Mouse (Mus musculus): ENCODE results near the gene Ccser1. TPM values are rescaled to one million over a fixed set of nuclear protein-coding genes. Genes with fewer than 3 reads are reported as not detected.

The Ccser1 gene
- polyA plus RNA-seq, 1 experiment from 2014 or later, result 10.8 TPM

- WGBS, result 75% methylated on average over 6 of the region's 6 CpGs
- Histone ChIP-seq H3K27me3 (ENCODE audit: control insufficient read depth, insufficient read depth, low read length) (no peaks in the 10 kb centered on the region), H3K9ac (ENCODE audit: low read length) (no peak overlapping the region), H3K36me3 (ENCODE audit: control insufficient read depth, insufficient read depth, low read length) (no peaks in the 10 kb centered on the region), H3K4me2 (ENCODE audit: low read depth, severe bottlenecking) (no peak overlapping the region), H3K9me3 (ENCODE audit: control insufficient read depth, low read length) (no peaks in the 10 kb centered on the region), H3K4me1 (ENCODE audit: control insufficient read depth, insufficient read depth, low read length) (no peaks in the 10 kb centered on the region), H3K27ac (replicated peaks; ENCODE audit: low read depth, low read length) (no peak overlapping the region), H3K4me3 (ENCODE audit: low read depth, low read length) (no peak overlapping the region)
- DNase-seq (ENCODE audit: low spot score) (no peak), ATAC-seq (ENCODE audit: insufficient number of reproducible peaks, low FRiP score, low TSS enrichment, low read depth) (no peak)
These were observed 982.5 kb downstream of the Ccser1 start for GRCm38 (mm10) chr6:62162596-62162995.

GRCm38 (mm10) chr6:62163826-62164225, 983.7 kb downstream of the Ccser1 start:
- no peak overlapping the region for H3K27ac ChIP-seq (replicated peaks; ENCODE audit: low read depth, low read length)
- no peaks in the 10 kb centered on the region for H3K9me3 ChIP-seq (ENCODE audit: control insufficient read depth, low read length)
- no peak overlapping the region for H3K4me3 ChIP-seq (ENCODE audit: low read depth, low read length)
- H3K27me3 ChIP-seq (ENCODE audit: control insufficient read depth, insufficient read depth, low read length), result no peaks in the 10 kb centered on the region
- ATAC-seq (ENCODE audit: insufficient number of reproducible peaks, low FRiP score, low TSS enrichment, low read depth) (no peak), DNase-seq (ENCODE audit: low spot score) (no peak)
- no peaks in the 10 kb centered on the region for H3K36me3 ChIP-seq (ENCODE audit: control insufficient read depth, insufficient read depth, low read length)
- H3K9ac ChIP-seq (ENCODE audit: low read length), result no peak overlapping the region
- H3K4me1 ChIP-seq (ENCODE audit: control insufficient read depth, insufficient read depth, low read length), result no peaks in the 10 kb centered on the region
- 48% methylated on average over 3 of the region's 3 CpGs for WGBS
- H3K4me2 ChIP-seq (ENCODE audit: low read depth, severe bottlenecking), result no peak overlapping the region

- 93% methylated on average over 6 of the region's 6 CpGs for WGBS
- Histone ChIP-seq H3K4me3 (ENCODE audit: low read depth, low read length) (no peak overlapping the region), H3K4me2 (ENCODE audit: low read depth, severe bottlenecking) (no peak overlapping the region), H3K9ac (ENCODE audit: low read length) (no peak overlapping the region), H3K9me3 (ENCODE audit: control insufficient read depth, low read length) (no peaks in the 10 kb centered on the region), H3K36me3 (ENCODE audit: control insufficient read depth, insufficient read depth, low read length) (no peaks in the 10 kb centered on the region), H3K27ac (replicated peaks; ENCODE audit: low read depth, low read length) (no peak overlapping the region), H3K27me3 (ENCODE audit: control insufficient read depth, insufficient read depth, low read length) (no peaks in the 10 kb centered on the region), H3K4me1 (ENCODE audit: control insufficient read depth, insufficient read depth, low read length) (no peaks in the 10 kb centered on the region)
- ATAC-seq (ENCODE audit: insufficient number of reproducible peaks, low FRiP score, low TSS enrichment, low read depth) (no peak), DNase-seq (ENCODE audit: low spot score) (no peak)
These were observed 1016.5 kb downstream of the Ccser1 start for GRCm38 (mm10) chr6:62196496-62197188.

GRCm38 (mm10) chr6:62198768-62199167, 1018.6 kb downstream of the Ccser1 start:
- no peaks in the 10 kb centered on the region for H3K27me3 ChIP-seq (ENCODE audit: control insufficient read depth, insufficient read depth, low read length)
- no peak for ATAC-seq (ENCODE audit: insufficient number of reproducible peaks, low FRiP score, low TSS enrichment, low read depth)
- no peaks in the 10 kb centered on the region for H3K4me1 ChIP-seq (ENCODE audit: control insufficient read depth, insufficient read depth, low read length)
- H3K27ac ChIP-seq (replicated peaks; ENCODE audit: low read depth, low read length), result no peak overlapping the region
- 85% methylated on average over 6 of the region's 6 CpGs for WGBS
- H3K36me3 ChIP-seq (ENCODE audit: control insufficient read depth, insufficient read depth, low read length), result no peaks in the 10 kb centered on the region
- no peak for DNase-seq (ENCODE audit: low spot score)
- H3K9ac ChIP-seq (ENCODE audit: low read length), result no peak overlapping the region
- H3K9me3 ChIP-seq (ENCODE audit: control insufficient read depth, low read length), result no peaks in the 10 kb centered on the region
- H3K4me3 ChIP-seq (ENCODE audit: low read depth, low read length), result no peak overlapping the region
- no peak overlapping the region for H3K4me2 ChIP-seq (ENCODE audit: low read depth, severe bottlenecking)

- ATAC-seq (ENCODE audit: insufficient number of reproducible peaks, low FRiP score, low TSS enrichment, low read depth), result no peak
- H3K36me3 ChIP-seq (ENCODE audit: control insufficient read depth, insufficient read depth, low read length), result no peaks in the 10 kb centered on the region
These were observed 1024.9 kb downstream of the Ccser1 start for GRCm38 (mm10) chr6:62205013-62205412.

GRCm38 (mm10) chr6:62221856-62222255, 1041.7 kb downstream of the Ccser1 start:
- H3K9me3 ChIP-seq (ENCODE audit: control insufficient read depth, low read length), result no peaks in the 10 kb centered on the region
- H3K4me2 ChIP-seq (ENCODE audit: low read depth, severe bottlenecking), result no peak overlapping the region
- H3K27ac ChIP-seq (replicated peaks; ENCODE audit: low read depth, low read length), result no peak overlapping the region
- DNase-seq (ENCODE audit: low spot score) (no peak), ATAC-seq (ENCODE audit: insufficient number of reproducible peaks, low FRiP score, low TSS enrichment, low read depth) (no peak)
- no peaks in the 10 kb centered on the region for H3K4me1 ChIP-seq (ENCODE audit: control insufficient read depth, insufficient read depth, low read length)
- no peak overlapping the region for H3K9ac ChIP-seq (ENCODE audit: low read length)
- H3K27me3 ChIP-seq (ENCODE audit: control insufficient read depth, insufficient read depth, low read length), result no peaks in the 10 kb centered on the region
- H3K4me3 ChIP-seq (ENCODE audit: low read depth, low read length), result no peak overlapping the region
- WGBS, result 59% methylated on average over 1 of the region's 1 CpGs
- H3K36me3 ChIP-seq (ENCODE audit: control insufficient read depth, insufficient read depth, low read length), result no peaks in the 10 kb centered on the region

More at GRCm38 (mm10) chr6:62205013-62205412, 1024.9 kb downstream of the Ccser1 start:
- Histone ChIP-seq H3K27ac (replicated peaks; ENCODE audit: low read depth, low read length) (no peak overlapping the region), H3K27me3 (ENCODE audit: control insufficient read depth, insufficient read depth, low read length) (no peaks in the 10 kb centered on the region), H3K4me1 (ENCODE audit: control insufficient read depth, insufficient read depth, low read length) (no peaks in the 10 kb centered on the region), H3K4me3 (ENCODE audit: low read depth, low read length) (no peak overlapping the region), H3K4me2 (ENCODE audit: low read depth, severe bottlenecking) (no peak overlapping the region), H3K9ac (ENCODE audit: low read length) (no peak overlapping the region), H3K9me3 (ENCODE audit: control insufficient read depth, low read length) (no peaks in the 10 kb centered on the region)
- no peak for DNase-seq (ENCODE audit: low spot score)
- WGBS, result 56% methylated on average over 2 of the region's 2 CpGs

- WGBS, result 65% methylated on average over 1 of the region's 1 CpGs
- H3K27me3 ChIP-seq (ENCODE audit: control insufficient read depth, insufficient read depth, low read length), result no peaks in the 10 kb centered on the region
- DNase-seq (ENCODE audit: low spot score) (no peak), ATAC-seq (ENCODE audit: insufficient number of reproducible peaks, low FRiP score, low TSS enrichment, low read depth) (no peak)
- H3K27ac ChIP-seq (replicated peaks; ENCODE audit: low read depth, low read length), result no peak overlapping the region
- no peaks in the 10 kb centered on the region for H3K36me3 ChIP-seq (ENCODE audit: control insufficient read depth, insufficient read depth, low read length)
- no peaks in the 10 kb centered on the region for H3K4me1 ChIP-seq (ENCODE audit: control insufficient read depth, insufficient read depth, low read length)
- H3K9me3 ChIP-seq (ENCODE audit: control insufficient read depth, low read length), result no peaks in the 10 kb centered on the region
- no peak overlapping the region for H3K4me2 ChIP-seq (ENCODE audit: low read depth, severe bottlenecking)
- no peak overlapping the region for H3K4me3 ChIP-seq (ENCODE audit: low read depth, low read length)
- no peak overlapping the region for H3K9ac ChIP-seq (ENCODE audit: low read length)
These were observed 1083.8 kb downstream of the Ccser1 start for GRCm38 (mm10) chr6:62263899-62264298.

GRCm38 (mm10) chr6:62264525-62264924, 1084.4 kb downstream of the Ccser1 start:
- Histone ChIP-seq H3K36me3 (ENCODE audit: control insufficient read depth, insufficient read depth, low read length) (no peaks in the 10 kb centered on the region), H3K4me2 (ENCODE audit: low read depth, severe bottlenecking) (no peak overlapping the region), H3K27ac (replicated peaks; ENCODE audit: low read depth, low read length) (no peak overlapping the region), H3K4me1 (ENCODE audit: control insufficient read depth, insufficient read depth, low read length) (no peaks in the 10 kb centered on the region), H3K9me3 (ENCODE audit: control insufficient read depth, low read length) (no peaks in the 10 kb centered on the region), H3K4me3 (ENCODE audit: low read depth, low read length) (no peak overlapping the region), H3K9ac (ENCODE audit: low read length) (no peak overlapping the region), H3K27me3 (ENCODE audit: control insufficient read depth, insufficient read depth, low read length) (no peaks in the 10 kb centered on the region)
- DNase-seq (ENCODE audit: low spot score) (no peak), ATAC-seq (ENCODE audit: insufficient number of reproducible peaks, low FRiP score, low TSS enrichment, low read depth) (no peak)
- WGBS, result 81% methylated on average over 1 of the region's 1 CpGs

GRCm38 (mm10) chr6:62281256-62281655, 1101.1 kb downstream of the Ccser1 start:
- H3K4me1 ChIP-seq (ENCODE audit: control insufficient read depth, insufficient read depth, low read length), result no peaks in the 10 kb centered on the region
- 88% methylated on average over 3 of the region's 3 CpGs for WGBS
- no peak for DNase-seq (ENCODE audit: low spot score)
- no peak overlapping the region for H3K4me3 ChIP-seq (ENCODE audit: low read depth, low read length)
- H3K4me2 ChIP-seq (ENCODE audit: low read depth, severe bottlenecking), result no peak overlapping the region
- H3K27ac ChIP-seq (replicated peaks; ENCODE audit: low read depth, low read length), result no peak overlapping the region
- no peaks in the 10 kb centered on the region for H3K36me3 ChIP-seq (ENCODE audit: control insufficient read depth, insufficient read depth, low read length)
- no peak for ATAC-seq (ENCODE audit: insufficient number of reproducible peaks, low FRiP score, low TSS enrichment, low read depth)
- H3K27me3 ChIP-seq (ENCODE audit: control insufficient read depth, insufficient read depth, low read length), result no peaks in the 10 kb centered on the region
- H3K9ac ChIP-seq (ENCODE audit: low read length), result no peak overlapping the region
- H3K9me3 ChIP-seq (ENCODE audit: control insufficient read depth, low read length), result no peaks in the 10 kb centered on the region
